Mouse (Mus musculus): ENCODE results near the gene Pnkp.
A peak's percentile ranks its signal among the peaks of the same experiment; 100 is the strongest.

The Pnkp gene

GRCm38 (mm10) chr7:44852259-44853027 lies 4.5 kb upstream of the Pnkp start:
- DNase-seq (ENCODE audit: extremely low read depth, low read depth) = no peak

GRCm38 (mm10) chr7:44853065-44853464 lies 3.9 kb upstream of the Pnkp start:
- no peak for DNase-seq (ENCODE audit: extremely low read depth, low read depth)

- no peak for DNase-seq (ENCODE audit: extremely low read depth, low read depth)
Measured at GRCm38 (mm10) chr7:44853596-44854355, 3.2 kb upstream of the Pnkp start.

DNA sequence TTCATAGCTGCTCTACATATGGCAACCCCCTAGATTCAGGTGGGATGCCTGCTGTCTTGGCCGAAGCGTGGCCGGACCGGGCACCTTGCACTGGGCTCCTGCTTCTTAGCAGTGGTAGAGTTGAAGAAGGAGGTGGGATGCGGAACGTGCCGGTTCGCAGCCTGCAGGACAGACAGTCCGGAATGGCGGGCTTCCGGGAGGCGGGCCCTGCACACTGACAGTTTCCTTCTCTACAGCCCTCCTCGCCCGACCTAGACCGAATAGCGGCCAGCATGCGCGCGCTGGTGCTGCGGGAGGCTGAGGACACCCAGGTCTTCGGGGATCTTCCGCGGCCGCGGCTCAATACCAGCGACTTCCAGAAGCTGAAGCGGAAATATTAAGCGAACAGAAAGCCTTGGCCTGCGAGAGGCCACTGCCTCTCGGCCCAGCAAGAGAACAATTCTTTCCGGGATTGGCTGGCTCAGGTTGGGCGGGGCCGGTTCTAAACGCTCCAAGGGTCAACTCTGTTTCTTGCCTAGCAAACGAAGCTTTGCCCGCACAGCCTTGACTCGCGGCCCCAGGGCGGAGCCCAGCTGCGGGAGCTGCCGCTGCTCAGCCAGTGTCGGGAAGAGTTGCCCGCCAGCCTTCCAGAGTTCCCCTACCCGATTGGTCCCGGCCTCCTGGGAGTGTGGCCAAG lies 2.4 kb upstream of the Pnkp start:
- no peak for DNase-seq (ENCODE audit: extremely low read depth, low read depth)

DNA sequence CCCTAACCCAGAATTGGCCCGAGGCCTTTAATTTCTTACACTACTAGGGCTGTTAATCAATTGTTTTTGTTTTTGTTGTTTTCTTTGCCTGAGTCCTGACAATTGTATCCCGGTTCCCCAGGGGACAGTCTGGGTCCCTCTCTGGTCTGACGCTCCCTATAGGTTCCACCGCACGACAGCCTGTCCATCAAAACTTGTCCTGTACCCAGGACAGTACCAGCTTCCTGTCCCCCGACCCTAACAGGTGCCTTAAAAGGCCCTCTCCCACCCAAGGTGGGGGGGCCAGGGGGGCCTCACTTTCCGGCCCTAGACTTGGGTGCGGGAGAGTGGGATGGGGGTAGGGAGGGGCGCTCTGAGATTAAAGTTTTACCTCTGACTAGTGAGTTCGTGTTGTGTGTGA lies 1.9 kb upstream of the Pnkp start:
- DNase-seq (ENCODE audit: extremely low read depth, low read depth) = no peak

GRCm38 (mm10) chr7:44856265-44856916 lies 548 bp upstream of the Pnkp start:
- DNase-seq (ENCODE audit: extremely low read depth, low read depth) = peak; percentile 67

GRCm38 (mm10) chr7:44857905-44858304 lies 966 bp downstream of the Pnkp start:
- DNase-seq (ENCODE audit: extremely low read depth, low read depth) = peak; percentile 68

DNA sequence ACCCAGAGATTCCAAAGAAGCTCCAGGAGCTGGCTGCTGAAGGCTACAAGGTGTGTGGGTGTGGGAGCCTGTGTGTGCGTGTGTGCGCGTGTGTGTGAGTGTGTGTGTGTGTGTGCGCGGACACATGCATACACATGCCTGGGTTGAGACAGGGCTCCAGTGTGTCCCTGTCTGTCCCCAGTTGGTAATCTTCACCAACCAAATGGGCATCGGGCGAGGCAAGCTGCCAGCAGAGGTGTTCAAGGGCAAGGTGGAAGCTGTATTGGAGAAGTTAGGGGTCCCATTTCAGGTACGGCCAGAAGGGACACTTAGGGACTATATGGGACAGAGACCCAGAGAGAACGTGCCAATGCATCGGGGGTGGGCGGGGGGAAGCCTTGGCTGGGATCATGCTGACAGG lies 3.0 kb downstream of the Pnkp start:
- no peak for DNase-seq (ENCODE audit: extremely low read depth, low read depth)

DNA sequence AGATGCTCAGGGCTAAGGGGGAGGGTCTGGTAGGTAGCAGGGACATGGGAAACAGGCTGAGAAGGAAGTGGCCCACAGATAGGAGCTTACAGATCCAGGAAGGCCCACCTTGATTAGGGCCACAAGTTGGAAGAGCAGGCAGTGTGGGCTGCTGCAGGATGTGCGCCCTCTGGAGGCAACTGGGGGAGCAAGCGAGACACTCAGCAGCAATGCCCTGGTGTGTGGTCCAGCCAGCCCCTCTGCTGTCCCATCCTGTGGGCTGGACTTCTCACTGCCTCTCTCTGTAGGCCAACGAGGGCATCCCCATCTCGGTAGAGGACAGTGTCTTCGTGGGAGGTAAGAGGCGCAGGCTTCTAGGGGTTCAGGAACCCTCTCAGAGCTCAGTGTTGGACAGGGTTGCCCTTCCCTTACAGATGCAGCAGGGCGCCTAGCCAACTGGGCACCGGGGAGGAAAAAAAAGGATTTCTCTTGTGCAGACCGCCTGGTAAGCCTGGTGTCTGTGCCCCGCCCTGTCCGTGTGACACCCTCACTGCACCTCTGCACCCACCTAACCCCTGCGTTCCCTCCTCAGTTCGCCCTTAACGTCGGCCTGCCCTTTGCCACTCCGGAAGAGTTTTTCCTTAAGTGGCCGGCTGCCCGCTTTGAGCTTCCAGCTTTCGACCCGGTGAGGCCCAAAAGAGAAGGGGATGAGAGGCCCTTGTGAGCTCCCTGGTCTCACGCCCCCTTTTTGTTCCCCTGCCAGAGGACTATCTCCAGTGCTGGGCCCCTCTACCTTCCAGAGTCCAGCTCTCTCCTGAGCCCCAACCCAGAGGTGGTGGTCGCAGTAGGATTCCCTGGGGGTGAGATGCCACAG lies 3.9 kb downstream of the Pnkp start:
- no peak for DNase-seq (ENCODE audit: extremely low read depth, low read depth)

- no peak for DNase-seq (ENCODE audit: extremely low read depth, low read depth)
Measured at GRCm38 (mm10) chr7:44861429-44861816, 4.5 kb downstream of the Pnkp start.

- no peak for DNase-seq (ENCODE audit: extremely low read depth, low read depth)
Measured at GRCm38 (mm10) chr7:44862434-44862833, 5.5 kb downstream of the Pnkp start.

DNA sequence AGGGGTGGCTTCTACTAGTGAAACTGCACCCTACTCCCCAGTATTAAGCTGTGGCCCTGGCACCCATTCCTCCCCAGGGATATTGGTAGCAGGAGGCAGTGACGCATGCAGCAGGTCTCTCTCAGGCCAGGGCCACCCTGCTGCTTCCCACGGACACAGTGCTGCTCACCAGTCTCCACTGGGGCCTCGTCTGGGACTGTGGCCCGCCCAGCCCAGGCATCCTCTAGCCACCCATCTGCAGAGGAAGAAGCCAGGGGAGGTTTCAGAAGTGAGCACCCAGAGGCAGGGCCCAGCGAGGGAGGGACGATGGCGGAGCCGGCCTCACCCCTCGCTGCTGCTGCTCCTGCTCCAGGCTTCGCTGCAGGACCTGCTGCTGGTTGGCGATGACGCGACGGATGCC lies 6.3 kb downstream of the Pnkp start:
- no peak for DNase-seq (ENCODE audit: extremely low read depth, low read depth)

DNA sequence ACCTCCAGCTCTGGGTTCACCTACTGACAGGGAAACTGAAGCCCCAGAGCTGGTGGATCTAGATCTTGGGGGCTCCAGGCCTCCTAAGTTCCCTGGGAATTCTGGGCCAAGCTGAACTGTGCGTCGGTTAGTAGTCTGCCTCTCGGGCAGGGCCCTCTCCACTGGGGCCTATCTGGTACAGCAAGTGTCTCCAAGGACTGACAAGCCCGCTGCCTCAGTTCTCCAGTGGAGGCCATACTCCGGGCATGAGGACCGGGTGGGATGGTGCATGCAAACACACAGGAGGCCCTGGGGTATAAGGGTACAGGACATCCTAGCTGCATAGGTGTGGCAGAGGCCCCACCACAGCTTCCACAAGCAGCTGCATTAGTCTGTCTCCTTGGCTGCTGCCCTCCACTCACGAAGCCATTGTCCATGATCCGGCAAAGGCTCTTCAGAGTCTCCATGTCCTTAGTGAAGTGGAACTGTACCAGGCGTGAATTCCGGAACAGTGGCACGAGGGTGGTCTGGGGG lies 7.1 kb downstream of the Pnkp start:
- DNase-seq (ENCODE audit: extremely low read depth, low read depth) = no peak

GRCm38 (mm10) chr7:44864595-44865542 lies 7.9 kb downstream of the Pnkp start:
- DNase-seq (ENCODE audit: extremely low read depth, low read depth) = no peak

DNA sequence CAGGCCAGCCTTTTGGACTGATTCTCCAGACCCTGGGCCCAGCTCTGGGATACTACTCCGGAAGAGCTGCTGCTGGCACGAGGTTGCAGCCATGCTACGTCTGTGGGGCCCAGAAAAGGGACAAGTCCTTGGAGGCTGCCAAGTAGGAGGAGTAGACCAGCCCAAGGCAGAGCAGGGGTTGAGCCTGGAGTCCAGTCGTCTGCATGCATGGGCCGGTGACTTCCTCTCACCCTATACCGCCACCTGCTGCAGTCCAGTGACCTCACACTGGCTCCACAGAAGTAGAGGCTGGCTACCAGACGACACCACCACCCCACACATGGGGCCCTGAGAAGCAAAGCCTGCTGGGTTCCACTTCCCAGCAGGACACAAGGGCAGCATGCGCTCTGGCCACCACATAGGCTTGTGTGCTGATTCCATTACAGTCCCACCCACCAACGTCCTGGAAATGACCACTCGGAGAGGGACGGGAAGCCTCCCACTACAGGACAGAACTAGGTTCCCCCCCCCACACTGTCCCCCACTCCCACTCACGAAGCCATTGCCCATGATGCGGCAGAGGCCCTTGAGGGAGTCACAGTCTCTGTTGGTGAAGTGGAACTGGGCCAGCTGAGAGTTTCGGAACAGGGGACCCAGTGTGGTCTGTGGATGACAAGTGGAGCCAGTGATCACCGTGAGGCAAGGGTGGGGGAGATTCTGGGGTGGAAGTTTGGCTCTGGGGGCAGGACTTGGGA lies 9.5 kb downstream of the Pnkp start:
- no peak for DNase-seq (ENCODE audit: extremely low read depth, low read depth)

DNA sequence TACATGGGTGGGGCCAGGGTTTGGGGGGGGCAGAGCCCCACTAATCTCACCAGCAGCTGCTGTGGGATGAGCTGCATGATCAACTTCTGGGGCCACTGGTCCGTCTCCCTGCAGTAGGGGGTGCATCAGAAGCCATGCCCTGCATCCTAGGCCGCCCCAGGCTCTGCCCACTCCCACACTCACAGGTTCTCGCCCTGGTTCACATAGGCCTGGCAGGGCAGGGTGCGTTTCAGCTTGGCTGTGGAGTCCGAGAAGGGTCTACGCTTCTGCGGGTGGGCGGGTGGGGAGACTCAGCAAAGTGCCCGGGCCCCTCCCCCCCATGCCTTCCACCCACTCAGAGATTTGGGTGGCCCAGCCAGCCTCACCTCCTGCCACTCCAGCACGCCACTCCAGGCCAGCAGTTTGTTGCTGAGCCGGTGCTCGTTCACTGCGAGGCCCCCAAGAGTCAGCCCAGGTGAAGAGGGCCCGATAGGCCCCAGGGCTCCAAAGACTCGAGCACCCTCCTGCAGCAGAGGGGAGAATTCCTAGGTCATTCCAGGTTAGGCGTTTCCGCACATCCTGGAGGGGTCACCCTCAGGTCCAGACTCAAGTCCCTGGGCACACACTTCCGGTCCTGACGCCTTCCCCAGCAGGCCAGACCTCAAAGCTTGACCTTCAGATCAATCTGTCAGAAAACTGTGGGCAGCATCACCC lies 10.2 kb downstream of the Pnkp start:
- no peak for DNase-seq (ENCODE audit: extremely low read depth, low read depth)

DNA sequence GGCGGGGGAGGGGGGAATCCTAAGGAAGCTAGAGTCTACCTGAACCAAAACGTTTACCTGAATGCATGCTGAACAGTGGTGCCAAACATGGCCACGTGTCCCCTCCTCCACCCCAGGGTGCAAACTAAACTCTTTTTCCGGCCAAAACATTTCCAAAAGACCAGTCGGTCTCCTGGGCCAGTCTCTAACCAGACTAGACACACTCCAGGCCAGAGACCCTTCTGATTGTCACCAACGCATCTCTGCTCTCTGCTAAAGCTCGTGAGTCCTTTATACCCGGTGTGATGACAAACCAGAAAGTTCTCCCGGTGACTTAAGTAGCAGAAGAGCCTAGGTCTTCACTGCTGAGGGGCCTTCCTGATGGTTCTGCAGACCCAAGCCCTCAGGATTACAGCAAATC lies 10.9 kb downstream of the Pnkp start:
- DNase-seq (ENCODE audit: extremely low read depth, low read depth) = no peak

DNA sequence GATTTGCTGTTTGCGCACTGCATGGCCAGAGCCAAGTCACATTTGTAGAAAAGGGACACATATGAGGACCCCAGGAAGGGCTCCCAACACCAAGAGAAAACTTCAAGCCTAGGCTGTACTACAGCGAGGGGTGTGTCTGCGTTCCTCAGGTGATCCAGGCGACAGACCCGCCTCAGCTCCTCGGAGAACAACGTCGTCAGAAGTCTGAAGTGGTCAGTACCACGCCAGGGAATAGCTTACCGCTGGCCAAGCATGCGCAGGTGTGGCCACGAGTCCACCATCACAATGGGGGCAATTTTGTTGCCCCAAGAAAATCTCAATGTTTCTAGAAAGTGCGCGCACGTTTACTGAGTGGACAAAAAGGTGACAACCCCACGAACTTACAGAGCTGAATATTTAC lies 11.5 kb downstream of the Pnkp start:
- no peak for DNase-seq (ENCODE audit: extremely low read depth, low read depth)
